Mouse (Mus musculus) kidney, adult 2 months (tissue): ENCODE data around the gene Rtl8c.
"Not testable (repeated sequence)": the region's sequence is repeated elsewhere in the genome, so short reads cannot be mapped to it uniquely, and the experiment has no call there.

Experiments
- CTCF ChIP-seq: fragments of 200-500 bp; conservative IDR thresholded peaks from 2 replicates; pipeline ENCODE4 v1.5.1; 2011; ENCODE audit warnings: low read depth, mild to moderate bottlenecking, control low read depth, low read length, moderate library complexity, mixed read lengths; ENCODE audit not compliant: insufficient read depth, insufficient read length
- POLR2A ChIP-seq: fragments of 200-500 bp; IDR thresholded peaks from one replicate; pipeline ENCODE4 v1.6.1; 2011; ENCODE audit warnings: low read depth, low read length, control low read depth

- not testable (repeated sequence) for TF ChIP-seq POLR2A, CTCF
Measured at GRCm38 (mm10) chrX:53638107-53638506, 30.3 kb downstream of the Rtl8c start.
